Mouse (Mus musculus): ENCODE results near the gene Grik3. TPM values are rescaled to one million over a fixed set of nuclear protein-coding genes. Genes with fewer than 3 reads are reported as not detected.

The Grik3 gene
- polyA plus RNA-seq, 1 experiment from 2014 or later: 4.4 TPM

- Histone ChIP-seq H3K9me3 (replicated peaks; ENCODE audit: control insufficient read depth, low read length, poor library complexity, severe bottlenecking) (no peaks in the 10 kb centered on the region), H3K4me1 (ENCODE audit: control insufficient read depth, insufficient read depth, low read length) (peaks cover 18% of the 10 kb centered on the region), H3K27ac (ENCODE audit: low read length) (no peak overlapping the region), H3K36me3 (ENCODE audit: control insufficient read depth, insufficient read depth, low read length) (no peaks in the 10 kb centered on the region), H3K9ac (ENCODE audit: low read depth, low read length) (no peak overlapping the region), H3K4me2 (ENCODE audit: low read length) (no peak overlapping the region), H3K4me3 (ENCODE audit: low read depth, low read length) (no peak overlapping the region), H3K27me3 (ENCODE audit: control insufficient read depth, insufficient read depth, low read depth, low read length) (peaks cover 16% of the 10 kb centered on the region)
- no peak for ATAC-seq
- 87% methylated on average over 6 of the region's 6 CpGs for WGBS
Observed at GRCm38 (mm10) chr4:125730751-125731150, 240.3 kb downstream of the Grik3 start.

DNA sequence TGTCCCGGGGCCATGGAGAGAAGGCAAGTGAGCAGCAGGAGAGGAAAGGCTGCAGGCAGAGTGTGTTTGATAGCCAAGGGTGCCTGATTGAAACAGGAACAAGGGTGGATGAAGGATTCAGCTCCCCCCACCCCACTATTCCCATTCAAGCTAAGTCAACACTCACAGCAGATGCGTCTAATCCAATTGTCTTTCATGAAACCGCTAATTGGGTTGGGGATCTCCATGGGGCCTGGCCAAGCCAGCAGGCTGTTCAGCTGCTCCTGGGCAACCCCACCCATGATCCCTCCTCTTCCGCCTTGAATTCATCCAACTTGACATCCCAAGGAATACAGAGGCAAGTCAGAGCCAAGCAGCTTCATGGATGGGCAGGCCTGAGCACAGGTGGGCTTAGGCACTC, 246.3 kb downstream of the Grik3 start:
- no peak overlapping the region for H3K4me3 ChIP-seq (ENCODE audit: low read depth, low read length)
- H3K9ac ChIP-seq (ENCODE audit: low read depth, low read length): no peak overlapping the region
- H3K27me3 ChIP-seq (ENCODE audit: control insufficient read depth, insufficient read depth, low read depth, low read length): no peaks in the 10 kb centered on the region
- H3K27ac ChIP-seq (ENCODE audit: low read length): no peak overlapping the region
- H3K4me1 ChIP-seq (ENCODE audit: control insufficient read depth, insufficient read depth, low read length): no peaks in the 10 kb centered on the region
- 35% methylated on average over 4 of the region's 4 CpGs for WGBS
- H3K4me2 ChIP-seq (ENCODE audit: low read length): no peak overlapping the region
- no peaks in the 10 kb centered on the region for H3K9me3 ChIP-seq (replicated peaks; ENCODE audit: control insufficient read depth, low read length, poor library complexity, severe bottlenecking)
- H3K36me3 ChIP-seq (ENCODE audit: control insufficient read depth, insufficient read depth, low read length): no peaks in the 10 kb centered on the region
- no peak for ATAC-seq

GRCm38 (mm10) chr4:125738825-125739224, 248.3 kb downstream of the Grik3 start:
- Histone ChIP-seq H3K36me3 (ENCODE audit: control insufficient read depth, insufficient read depth, low read length) (no peaks in the 10 kb centered on the region), H3K4me2 (ENCODE audit: low read length) (no peak overlapping the region), H3K4me3 (ENCODE audit: low read depth, low read length) (no peak overlapping the region), H3K9ac (ENCODE audit: low read depth, low read length) (no peak overlapping the region), H3K4me1 (ENCODE audit: control insufficient read depth, insufficient read depth, low read length) (no peaks in the 10 kb centered on the region), H3K27ac (ENCODE audit: low read length) (no peak overlapping the region), H3K9me3 (replicated peaks; ENCODE audit: control insufficient read depth, low read length, poor library complexity, severe bottlenecking) (no peaks in the 10 kb centered on the region), H3K27me3 (ENCODE audit: control insufficient read depth, insufficient read depth, low read depth, low read length) (no peaks in the 10 kb centered on the region)
- ATAC-seq: no peak
- WGBS: 88% methylated on average over 4 of the region's 4 CpGs

DNA sequence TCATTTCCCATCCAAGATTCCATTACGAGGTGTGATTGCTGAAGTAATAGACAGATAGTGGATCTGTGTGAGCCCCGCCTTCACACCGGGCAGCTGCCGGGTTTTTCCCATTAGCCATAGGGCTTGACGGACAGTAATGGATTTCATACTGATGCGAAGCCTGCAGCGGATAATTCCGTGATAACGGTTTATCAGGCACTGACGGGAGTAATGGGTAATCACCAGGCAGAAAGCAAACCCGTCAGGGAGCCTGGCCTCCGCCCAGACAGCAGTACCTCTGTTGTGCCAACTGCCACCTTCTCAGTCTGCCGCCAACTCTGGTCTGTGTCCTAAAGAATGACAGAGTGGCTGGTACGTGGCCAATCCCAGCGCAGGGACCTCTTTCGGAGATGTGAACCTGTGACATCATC, 251.7 kb downstream of the Grik3 start:
- Histone ChIP-seq H3K4me2 (ENCODE audit: low read length) (no peak overlapping the region), H3K27ac (ENCODE audit: low read length) (no peak overlapping the region), H3K36me3 (ENCODE audit: control insufficient read depth, insufficient read depth, low read length) (no peaks in the 10 kb centered on the region), H3K9me3 (replicated peaks; ENCODE audit: control insufficient read depth, low read length, poor library complexity, severe bottlenecking) (no peaks in the 10 kb centered on the region), H3K9ac (ENCODE audit: low read depth, low read length) (no peak overlapping the region), H3K4me1 (ENCODE audit: control insufficient read depth, insufficient read depth, low read length) (no peaks in the 10 kb centered on the region), H3K27me3 (ENCODE audit: control insufficient read depth, insufficient read depth, low read depth, low read length) (no peaks in the 10 kb centered on the region), H3K4me3 (ENCODE audit: low read depth, low read length) (no peak overlapping the region)
- ATAC-seq: no peak
- 69% methylated on average over 16 of the region's 16 CpGs for WGBS

GRCm38 (mm10) chr4:125745902-125746301, 255.4 kb downstream of the Grik3 start:
- ATAC-seq: no peak
- H3K9ac ChIP-seq (ENCODE audit: low read depth, low read length): no peak overlapping the region
- 74% methylated on average over 3 of the region's 3 CpGs for WGBS
- H3K36me3 ChIP-seq (ENCODE audit: control insufficient read depth, insufficient read depth, low read length): no peaks in the 10 kb centered on the region
- H3K27ac ChIP-seq (ENCODE audit: low read length): no peak overlapping the region
- no peaks in the 10 kb centered on the region for H3K4me1 ChIP-seq (ENCODE audit: control insufficient read depth, insufficient read depth, low read length)
- H3K9me3 ChIP-seq (replicated peaks; ENCODE audit: control insufficient read depth, low read length, poor library complexity, severe bottlenecking): no peaks in the 10 kb centered on the region
- H3K27me3 ChIP-seq (ENCODE audit: control insufficient read depth, insufficient read depth, low read depth, low read length): no peaks in the 10 kb centered on the region
- H3K4me2 ChIP-seq (ENCODE audit: low read length): no peak overlapping the region
- H3K4me3 ChIP-seq (ENCODE audit: low read depth, low read length): no peak overlapping the region

- H3K9ac ChIP-seq (ENCODE audit: low read depth, low read length): no peak overlapping the region
- no peak overlapping the region for H3K4me2 ChIP-seq (ENCODE audit: low read length)
- no peaks in the 10 kb centered on the region for H3K4me1 ChIP-seq (ENCODE audit: control insufficient read depth, insufficient read depth, low read length)
- no peak overlapping the region for H3K27ac ChIP-seq (ENCODE audit: low read length)
- no peak overlapping the region for H3K4me3 ChIP-seq (ENCODE audit: low read depth, low read length)
- no peaks in the 10 kb centered on the region for H3K36me3 ChIP-seq (ENCODE audit: control insufficient read depth, insufficient read depth, low read length)
- H3K27me3 ChIP-seq (ENCODE audit: control insufficient read depth, insufficient read depth, low read depth, low read length): no peaks in the 10 kb centered on the region
- no peak for ATAC-seq
- WGBS: 93% methylated on average over 5 of the region's 5 CpGs
- no peaks in the 10 kb centered on the region for H3K9me3 ChIP-seq (replicated peaks; ENCODE audit: control insufficient read depth, low read length, poor library complexity, severe bottlenecking)
Observed at GRCm38 (mm10) chr4:125756393-125756792, 265.9 kb downstream of the Grik3 start.

DNA sequence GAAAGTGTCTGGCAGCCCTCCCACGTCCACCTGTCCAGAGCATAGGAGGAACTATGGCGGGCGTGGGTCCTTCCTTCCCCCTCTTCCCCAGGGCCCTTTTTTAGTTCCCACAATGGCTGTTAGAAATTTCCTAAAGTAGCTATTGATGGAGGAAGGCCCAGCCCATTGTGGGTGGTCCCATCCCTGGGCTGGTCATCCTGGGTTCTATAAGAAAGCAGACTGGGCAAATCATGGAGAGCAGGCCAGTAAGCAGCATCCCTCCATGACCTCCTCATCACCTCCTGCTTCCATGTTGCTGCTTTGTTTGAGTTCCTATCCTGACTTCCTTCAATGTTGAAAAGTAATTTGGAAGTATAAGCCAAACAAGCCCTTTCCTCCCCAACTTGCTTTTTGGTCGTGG, 269.8 kb downstream of the Grik3 start:
- no peaks in the 10 kb centered on the region for H3K9me3 ChIP-seq (replicated peaks; ENCODE audit: control insufficient read depth, low read length, poor library complexity, severe bottlenecking)
- no peak overlapping the region for H3K4me3 ChIP-seq (ENCODE audit: low read depth, low read length)
- no peak overlapping the region for H3K4me2 ChIP-seq (ENCODE audit: low read length)
- no peak overlapping the region for H3K9ac ChIP-seq (ENCODE audit: low read depth, low read length)
- no peak overlapping the region for H3K27ac ChIP-seq (ENCODE audit: low read length)
- H3K27me3 ChIP-seq (ENCODE audit: control insufficient read depth, insufficient read depth, low read depth, low read length): no peaks in the 10 kb centered on the region
- WGBS: 88% methylated on average over 4 of the region's 4 CpGs
- no peaks in the 10 kb centered on the region for H3K4me1 ChIP-seq (ENCODE audit: control insufficient read depth, insufficient read depth, low read length)
- H3K36me3 ChIP-seq (ENCODE audit: control insufficient read depth, insufficient read depth, low read length): no peaks in the 10 kb centered on the region
- no peak for ATAC-seq

- H3K27me3 ChIP-seq (ENCODE audit: control insufficient read depth, insufficient read depth, low read depth, low read length): no peaks in the 10 kb centered on the region
- no peak for ATAC-seq
- no peaks in the 10 kb centered on the region for H3K36me3 ChIP-seq (ENCODE audit: control insufficient read depth, insufficient read depth, low read length)
- H3K9ac ChIP-seq (ENCODE audit: low read depth, low read length): no peak overlapping the region
- no peak overlapping the region for H3K4me2 ChIP-seq (ENCODE audit: low read length)
- H3K27ac ChIP-seq (ENCODE audit: low read length): no peak overlapping the region
- no peaks in the 10 kb centered on the region for H3K4me1 ChIP-seq (ENCODE audit: control insufficient read depth, insufficient read depth, low read length)
- no peak overlapping the region for H3K4me3 ChIP-seq (ENCODE audit: low read depth, low read length)
- no peaks in the 10 kb centered on the region for H3K9me3 ChIP-seq (replicated peaks; ENCODE audit: control insufficient read depth, low read length, poor library complexity, severe bottlenecking)
- 38% methylated on average over 5 of the region's 5 CpGs for WGBS
Observed at GRCm38 (mm10) chr4:125763056-125763455, 272.6 kb downstream of the Grik3 start.

Data from midbrain, embryonic 16.5 days (tissue).